Mouse (Mus musculus) stomach, postnatal 0 days (tissue): ENCODE results near the gene Gramd1b. TPM values are rescaled to one million over a fixed set of nuclear protein-coding genes. Genes with fewer than 3 reads are reported as not detected.

Experiments
- ATAC-seq: fragments of 200-750 bp; cut with Nextera tagmentation; 2 replicates; pipeline ENCODE4 v1.8.0; 2017; ENCODE audit not compliant: low FRiP score, low TSS enrichment
- DNase-seq: peaks from one replicate; pipeline ENCODE4 v3.0.0-alpha.2; 2016; ENCODE audit warnings: low spot score
- H3K27ac ChIP-seq: fragments of 300-500 bp; sonication (generic); replicated peaks from 2 replicates; pipeline ENCODE4 v1.5.1; 2014; ENCODE audit warnings: mild to moderate bottlenecking, control low read depth
- H3K27me3 ChIP-seq: fragments of 300-500 bp; sonication (generic); 2 replicates; pipeline ENCODE4 v1.6.1; 2014; ENCODE audit warnings: low read length; ENCODE audit not compliant: control insufficient read depth, insufficient read depth
- H3K36me3 ChIP-seq: fragments of 300-500 bp; sonication (generic); 2 replicates; pipeline ENCODE4 v1.6.1; 2014; ENCODE audit warnings: low read length, mixed read lengths; ENCODE audit not compliant: control insufficient read depth, insufficient read depth
- H3K4me1 ChIP-seq: fragments of 300-500 bp; sonication (generic); replicated peaks from 2 replicates; pipeline ENCODE4 v1.6.1; 2014; ENCODE audit warnings: antibody characterized with exemption; ENCODE audit not compliant: control insufficient read depth, insufficient read depth
- H3K4me2 ChIP-seq: fragments of 300-500 bp; sonication (generic); replicated peaks from 2 replicates; pipeline ENCODE4 v1.6.1; 2014; ENCODE audit warnings: low read depth, mild to moderate bottlenecking, control low read depth, moderate library complexity
- H3K4me3 ChIP-seq: fragments of 300-500 bp; sonication (generic); 2 replicates; pipeline ENCODE4 v1.5.1; 2014; ENCODE audit warnings: low read depth, low read length, control low read depth
- H3K9ac ChIP-seq: fragments of 300-500 bp; sonication (generic); 2 replicates; pipeline ENCODE4 v1.6.1; 2014; ENCODE audit warnings: mild to moderate bottlenecking, low read length, control low read depth, mixed read lengths
- H3K9me3 ChIP-seq: fragments of 300-500 bp; sonication (generic); 2 replicates; pipeline ENCODE4 v1.6.1; 2016; ENCODE audit warnings: low read length; ENCODE audit not compliant: control insufficient read depth
- CTCF ChIP-seq: IDR thresholded peaks from 2 replicates; pipeline ENCODE4 v1.5.1; 2016; ENCODE audit warnings: antibody characterized with exemption, low read depth, mild to moderate bottlenecking, moderate library complexity
- EP300 ChIP-seq: optimal IDR thresholded peaks from 2 replicates; pipeline ENCODE3; 2016; ENCODE audit warnings: antibody characterized with exemption
- WGBS: fragments of 180-500 bp; shearing (Covaris S2); extraction: QIAGEN DNeasy Blood & Tissue Kit; methylation state at CpG from one replicate; pipeline ENCODE4 v1.1.7; 2014; 5-methylcytosine and 5-hydroxymethylcytosine counted together
- polyA plus RNA-seq: library from polyadenylated mRNA; unstranded; fragments of >200 nt; fragmentation: Nextera tagmentation; extraction: Ambion mirVana; gene quantifications from 2 replicates; pipeline ENCODE4 v1.2.1, GENCODE M21; 2015

Gene Gramd1b
- polyA plus RNA-seq, 1 experiment from 2014 or later, result 1.8 TPM

GRCm38 (mm10) chr9:40336701-40337100, 194.5 kb downstream of the Gramd1b start:
- no peak for TF ChIP-seq CTCF
- TF ChIP-seq EP300, result no peak
- WGBS, result 48% methylated on average over 5 of the region's 5 CpGs
- H3K27me3 ChIP-seq, result no peaks in the 10 kb centered on the region
- ATAC-seq (no peak), DNase-seq (peak; percentile 40)
- no peaks in the 10 kb centered on the region for H3K36me3 ChIP-seq
- H3K4me3 ChIP-seq, result no peak overlapping the region
- no peak overlapping the region for H3K9ac ChIP-seq
- H3K27ac ChIP-seq, result no peak overlapping the region
- H3K4me2 ChIP-seq, result no peak overlapping the region
- H3K4me1 ChIP-seq, result no peaks in the 10 kb centered on the region
- H3K9me3 ChIP-seq, result no peaks in the 10 kb centered on the region

GRCm38 (mm10) chr9:40334617-40335016, 196.6 kb downstream of the Gramd1b start:
- ATAC-seq (no peak), DNase-seq (no peak)
- 83% methylated on average over 2 of the region's 2 CpGs for WGBS
- Histone ChIP-seq H3K9me3 (no peaks in the 10 kb centered on the region), H3K4me1 (no peaks in the 10 kb centered on the region), H3K4me2 (no peak overlapping the region), H3K36me3 (no peaks in the 10 kb centered on the region), H3K27ac (no peak overlapping the region), H3K9ac (no peak overlapping the region), H3K4me3 (no peak overlapping the region), H3K27me3 (no peaks in the 10 kb centered on the region)
- no peak for TF ChIP-seq EP300
- no peak for TF ChIP-seq CTCF

GRCm38 (mm10) chr9:40333649-40334396, 197.4 kb downstream of the Gramd1b start:
- no peaks in the 10 kb centered on the region for H3K27me3 ChIP-seq
- no peaks in the 10 kb centered on the region for H3K9me3 ChIP-seq
- ATAC-seq (no peak), DNase-seq (peak; percentile 80)
- H3K4me2 ChIP-seq, result no peak overlapping the region
- no peaks in the 10 kb centered on the region for H3K4me1 ChIP-seq
- H3K4me3 ChIP-seq, result no peak overlapping the region
- H3K27ac ChIP-seq, result no peak overlapping the region
- TF ChIP-seq CTCF (peak; percentile 89), EP300 (no peak)
- no peaks in the 10 kb centered on the region for H3K36me3 ChIP-seq
- no peak overlapping the region for H3K9ac ChIP-seq
- WGBS, result 54% methylated on average over 9 of the region's 9 CpGs

- WGBS, result 81% methylated on average over 31 of the region's 31 CpGs
- no peak for ATAC-seq
- no peak for TF ChIP-seq EP300
- no peak for TF ChIP-seq CTCF
Observed at GRCm38 (mm10) chr9:40332731-40333648, 198.2 kb downstream of the Gramd1b start.

GRCm38 (mm10) chr9:40332326-40332725, 198.9 kb downstream of the Gramd1b start:
- Histone ChIP-seq H3K9ac (no peak overlapping the region), H3K36me3 (no peaks in the 10 kb centered on the region), H3K9me3 (no peaks in the 10 kb centered on the region), H3K27me3 (no peaks in the 10 kb centered on the region), H3K4me1 (no peaks in the 10 kb centered on the region), H3K4me3 (no peak overlapping the region), H3K4me2 (no peak overlapping the region), H3K27ac (no peak overlapping the region)
- 57% methylated on average over 4 of the region's 4 CpGs for WGBS
- no peak for TF ChIP-seq EP300
- TF ChIP-seq CTCF, result no peak
- DNase-seq (peak; percentile 45), ATAC-seq (no peak)

More at GRCm38 (mm10) chr9:40332731-40333648, 198.2 kb downstream of the Gramd1b start:
- Histone ChIP-seq H3K27ac (no peak overlapping the region), H3K36me3 (no peaks in the 10 kb centered on the region), H3K27me3 (no peaks in the 10 kb centered on the region), H3K4me1 (no peaks in the 10 kb centered on the region), H3K9me3 (no peaks in the 10 kb centered on the region), H3K4me3 (no peak overlapping the region), H3K4me2 (no peak overlapping the region), H3K9ac (no peak overlapping the region)
- no peak for DNase-seq
